Mouse (Mus musculus) monocyte, adult 2 months (primary cell): Measurements from ENCODE around the gene Mip.
"Not testable (repeated sequence)": the region's sequence is repeated elsewhere in the genome, so short reads cannot be mapped to it uniquely, and the experiment has no call there.

Source experiments
- DNase-seq, 2 experiments: peaks; one replicate each; pipeline ENCODE4 v3.0.0; 2022; ENCODE audit warnings: low spot score in 2 of 2, low read depth in 1 of 2

Gene Mip

DNA sequence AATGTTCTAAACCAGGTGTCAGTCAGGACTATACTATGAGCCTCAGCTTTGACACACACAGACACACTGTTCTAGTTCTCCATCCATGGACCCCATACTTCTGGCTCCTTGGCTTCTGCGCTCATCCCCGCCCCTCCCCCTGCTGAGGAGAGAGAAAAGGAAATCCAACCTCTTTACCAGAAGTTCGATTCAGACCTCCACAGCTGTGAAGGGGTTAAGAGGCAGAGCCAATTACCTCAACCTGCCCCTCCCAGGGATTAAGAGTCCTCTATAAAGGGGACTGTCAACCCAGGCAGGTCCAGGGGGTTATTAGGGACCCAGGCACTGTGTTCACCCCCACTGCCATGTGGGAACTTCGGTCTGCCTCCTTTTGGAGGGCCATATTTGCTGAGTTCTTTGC, at the start of gene Mip:
Gene Mip, plus strand, starts transcription at position 301 of the 400 bp plus-strand sequence.
- DNase-seq, result no peak

- peak in 1 of 2 experiments; percentile 15 for DNase-seq
These were observed 49.5 kb upstream of the Mip start for GRCm38 (mm10) chr10:128175996-128176755.

DNA sequence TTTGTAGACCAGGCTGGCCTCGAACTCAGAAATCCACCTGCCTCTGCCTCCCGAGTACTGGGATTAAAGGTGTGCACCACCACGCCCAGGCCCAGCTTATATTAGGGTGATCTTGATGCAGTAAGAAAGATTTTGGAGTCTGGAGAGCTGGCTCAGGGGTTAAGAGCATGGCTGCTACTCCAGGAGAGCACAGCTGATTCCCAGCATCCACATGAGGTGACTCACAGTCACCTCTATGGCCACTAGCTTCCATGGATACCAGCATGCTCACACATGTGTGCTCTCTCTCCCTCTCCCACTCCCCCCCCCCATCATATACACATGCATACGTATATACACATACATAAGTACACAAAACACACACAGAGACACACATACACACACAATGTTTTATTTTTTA, 48.3 kb upstream of the Mip start:
- no peak for DNase-seq

GRCm38 (mm10) chr10:128179989-128180388, 45.6 kb upstream of the Mip start, which contains the start of gene Rbms2:
Gene Rbms2, minus strand, starts transcription at chr10:128180297.
- no peak for DNase-seq

- no peak for DNase-seq
These were observed 41.3 kb upstream of the Mip start for GRCm38 (mm10) chr10:128184296-128184695.

- no peak for DNase-seq
These were observed 40.2 kb upstream of the Mip start for GRCm38 (mm10) chr10:128185277-128185940.

DNA sequence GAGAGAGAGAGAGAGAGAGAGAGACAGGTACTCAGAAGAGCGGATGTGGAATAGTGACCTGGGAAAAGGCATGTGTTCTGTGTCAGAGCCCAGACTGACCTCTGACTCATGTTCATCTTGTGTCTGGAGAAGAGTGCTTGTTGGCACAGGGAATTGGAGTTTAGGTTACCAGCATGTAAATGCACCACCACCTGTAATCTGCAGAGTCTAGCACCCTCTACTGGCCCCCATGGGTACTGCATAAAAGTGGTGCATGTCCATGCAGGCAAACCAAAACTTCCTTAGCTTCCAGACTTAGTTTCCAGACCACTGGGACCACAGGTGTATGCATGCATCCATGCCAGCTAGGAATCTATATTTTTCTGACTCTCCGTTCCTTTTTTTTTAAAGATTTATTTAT, 39.7 kb upstream of the Mip start:
- DNase-seq, result peak; percentile 36 to 56

DNA sequence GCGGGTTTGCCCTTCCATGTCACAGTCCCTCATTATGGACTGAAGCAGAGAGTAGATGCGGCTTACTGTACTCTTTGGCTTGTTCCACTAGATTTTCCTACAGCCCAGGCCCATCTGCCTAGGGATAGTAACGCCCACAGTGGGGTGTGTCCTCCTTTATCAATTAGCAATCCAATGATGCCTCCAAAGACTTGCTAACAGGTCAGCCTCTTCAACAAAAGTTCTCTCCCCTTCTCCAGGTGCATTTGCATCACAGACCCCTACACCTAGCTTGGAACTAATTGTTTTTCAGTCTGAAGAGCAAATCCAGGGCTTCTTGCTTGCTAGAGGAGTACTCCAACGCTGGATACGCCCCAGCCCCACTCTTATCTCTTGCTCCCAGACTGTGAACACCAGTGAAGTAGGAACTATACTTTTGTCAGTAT, 38.4 kb upstream of the Mip start:
- DNase-seq, result no peak

GRCm38 (mm10) chr10:128188242-128188877, 37.3 kb upstream of the Mip start:
- DNase-seq, result peak in 1 of 2 experiments; percentile 56

DNA sequence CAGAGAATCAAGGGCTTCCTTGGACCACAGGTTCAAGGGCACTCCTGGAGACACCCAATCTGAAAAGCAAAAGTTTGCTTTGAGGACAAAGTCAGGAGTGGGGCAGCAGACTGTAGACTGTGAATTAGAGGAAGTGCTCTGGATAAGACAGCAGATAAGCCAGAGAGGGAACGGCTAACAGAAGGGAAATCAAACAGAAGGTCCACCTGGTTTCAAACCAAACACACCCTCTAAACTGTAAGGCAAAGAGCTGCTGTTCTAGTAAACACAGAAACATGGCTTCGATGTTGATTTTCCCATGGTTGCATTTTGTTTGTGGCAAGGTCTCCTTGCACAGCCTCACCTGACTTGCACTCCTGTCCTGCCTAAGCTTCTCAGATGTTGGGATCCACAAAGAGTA, 34.2 kb upstream of the Mip start:
- no peak for DNase-seq

DNA sequence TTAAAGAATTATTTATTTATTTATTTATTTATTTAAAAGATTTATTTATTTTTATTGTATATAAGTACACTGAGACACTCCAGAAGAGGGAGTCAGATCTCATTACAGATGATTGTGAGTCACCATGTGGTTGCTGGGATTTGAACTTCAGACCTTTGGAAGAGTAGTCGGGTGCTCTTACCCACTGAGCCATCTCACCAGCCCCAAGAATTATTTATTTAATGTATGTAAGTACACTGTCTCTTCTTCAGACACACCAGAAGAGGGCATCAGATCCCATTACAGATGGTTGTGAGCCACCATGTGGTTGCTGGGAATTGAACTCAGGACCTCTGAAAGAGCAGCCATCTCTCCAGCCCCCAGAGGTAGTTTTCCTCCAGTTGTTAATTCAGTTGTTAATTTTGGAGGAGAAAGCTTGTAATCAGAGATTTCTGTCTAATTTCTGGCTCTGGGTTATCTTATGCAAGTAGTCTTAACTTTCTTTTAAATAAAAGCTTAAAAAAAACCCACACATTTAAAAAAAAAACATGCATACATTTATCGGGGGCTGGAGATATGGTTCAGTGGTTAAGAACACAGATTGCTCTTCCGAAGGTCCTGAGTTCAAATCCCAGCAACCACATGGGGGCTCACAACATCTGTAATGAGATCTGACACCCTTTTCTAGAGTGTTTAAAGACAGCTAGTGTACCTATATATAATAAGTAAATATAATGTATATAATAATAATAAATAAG, 33.4 kb upstream of the Mip start:
- not testable (repeated sequence) for DNase-seq

DNA sequence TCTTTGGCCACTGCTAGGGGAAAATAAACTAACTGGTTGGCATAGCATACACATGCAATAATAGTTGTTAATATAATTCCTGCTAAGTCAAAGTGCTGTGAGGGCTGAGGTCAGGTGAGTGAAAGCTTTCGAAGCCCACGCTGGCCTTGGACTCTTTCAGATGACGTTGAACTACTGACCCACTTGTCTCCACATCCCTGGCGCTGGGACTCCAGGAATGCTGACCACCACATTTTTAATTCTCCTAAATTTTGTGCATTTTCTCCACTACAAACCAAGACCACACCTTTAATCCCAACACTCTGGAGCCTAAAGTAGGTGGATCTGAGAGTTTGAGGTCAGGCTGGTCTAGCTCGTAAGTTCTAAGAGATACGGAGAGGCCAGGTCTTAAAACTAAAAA, 32.5 kb upstream of the Mip start:
- no peak for DNase-seq

DNA sequence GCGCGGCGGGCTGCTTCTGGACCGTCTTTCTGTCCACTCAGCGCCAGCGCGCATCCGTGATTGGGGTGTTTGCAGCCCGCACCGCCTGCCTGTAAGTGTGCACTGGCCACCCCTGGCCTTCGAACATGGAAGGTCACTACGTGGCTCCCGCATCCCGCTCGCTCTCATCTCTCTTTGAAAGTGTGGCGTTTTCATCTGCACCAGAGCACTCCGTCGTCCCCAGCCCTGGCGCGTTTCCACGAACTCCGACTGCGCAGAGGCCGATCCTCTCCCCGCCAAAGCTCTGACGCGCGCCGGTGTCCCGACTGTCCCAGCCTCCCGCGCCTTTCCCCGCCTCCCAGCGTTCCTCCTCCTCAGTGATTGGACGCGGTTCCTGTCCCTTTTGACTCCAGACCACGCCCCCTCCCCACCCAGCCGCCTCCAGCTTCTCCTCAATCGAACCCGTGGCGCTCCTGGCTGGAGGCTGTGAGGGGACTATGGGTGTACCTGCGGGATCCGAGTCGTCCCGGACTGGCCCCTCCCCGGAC, 31.6 kb upstream of the Mip start, which contains the start of gene Gls2:
Gene Gls2, plus strand, starts transcription at position 434 of the 527 bp plus-strand sequence.
- DNase-seq, result peak; percentile 82 to 85

GRCm38 (mm10) chr10:128194551-128195461, 30.8 kb upstream of the Mip start:
- DNase-seq, result peak in 1 of 2 experiments; percentile 7

- no peak for DNase-seq
These were observed 23.8 kb upstream of the Mip start for GRCm38 (mm10) chr10:128201856-128202255.

DNA sequence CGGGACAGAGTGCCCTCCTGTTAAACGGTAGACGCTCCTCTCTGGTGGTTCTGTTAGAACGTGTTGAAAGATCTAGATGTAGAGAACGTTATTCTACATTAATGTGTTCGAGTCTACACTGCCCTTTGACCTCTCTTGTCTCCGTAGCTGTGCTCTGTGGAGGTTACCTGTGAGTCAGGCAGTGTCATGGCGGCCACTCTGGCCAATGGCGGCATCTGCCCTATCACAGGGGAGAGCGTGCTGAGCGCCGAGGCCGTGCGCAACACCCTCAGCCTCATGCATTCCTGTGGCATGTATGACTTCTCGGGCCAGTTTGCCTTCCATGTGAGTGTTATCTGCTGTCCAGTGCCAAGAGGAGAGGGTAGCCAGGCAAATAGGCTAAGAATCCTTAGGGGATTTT, 20.7 kb upstream of the Mip start:
- no peak for DNase-seq

- no peak for DNase-seq
These were observed 17.3 kb upstream of the Mip start for GRCm38 (mm10) chr10:128208326-128208725.

- DNase-seq, result no peak
These were observed 16.2 kb upstream of the Mip start for GRCm38 (mm10) chr10:128209311-128210009.

DNA sequence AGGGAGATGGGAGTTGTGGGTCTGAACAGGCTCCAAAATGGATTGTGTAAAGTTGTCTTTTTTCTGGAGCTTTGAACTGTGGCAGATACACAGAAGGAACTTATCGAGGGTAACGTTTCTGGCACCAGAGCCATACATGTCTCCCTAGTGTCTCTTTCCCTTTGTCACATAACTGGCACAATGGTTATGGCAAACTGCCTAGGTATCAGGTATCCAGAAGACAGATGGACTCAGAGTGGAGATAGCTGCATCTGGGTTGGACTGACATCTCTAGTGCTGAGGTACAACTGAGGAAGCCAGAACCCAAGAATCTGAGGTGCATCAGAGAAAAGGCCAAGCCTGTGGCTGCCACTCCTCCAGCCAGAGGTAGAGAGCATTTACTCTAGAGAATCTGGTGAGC, 15.5 kb upstream of the Mip start:
- no peak for DNase-seq
